Mouse (Mus musculus) neural tube, embryonic 11.5 days (tissue): Measurements from ENCODE around the gene Prr19. TPM values are rescaled to one million over a fixed set of nuclear protein-coding genes. Genes with fewer than 3 reads are reported as not detected.
A peak's percentile ranks its signal among the peaks of the same experiment; 100 is the strongest.

Experiments
- ATAC-seq: fragments of 200-750 bp; cut with Nextera tagmentation; 2 replicates; pipeline ENCODE4 v1.8.0; 2017; ENCODE audit warnings: moderate number of reproducible peaks, mild to moderate bottlenecking, moderate TSS enrichment, moderate library complexity; ENCODE audit not compliant: insufficient read depth, low FRiP score, low TSS enrichment
- DNase-seq: peaks from one replicate; pipeline ENCODE4 v3.0.0-alpha.2; 2015; ENCODE audit warnings: low spot score
- H3K27ac ChIP-seq: fragments of 300-500 bp; sonication (generic); 2 replicates; pipeline ENCODE4 v1.5.1; 2014; ENCODE audit warnings: low read depth, mild to moderate bottlenecking, low read length
- H3K27me3 ChIP-seq: fragments of 300-500 bp; sonication (generic); 2 replicates; pipeline ENCODE4 v1.6.1; 2014; ENCODE audit warnings: mild to moderate bottlenecking, low read length, mixed read lengths; ENCODE audit not compliant: control insufficient read depth, insufficient read depth
- H3K36me3 ChIP-seq: fragments of 300-500 bp; sonication (generic); 2 replicates; pipeline ENCODE4 v1.6.1; 2014; ENCODE audit warnings: mild to moderate bottlenecking, low read length, moderate library complexity, mixed read lengths; ENCODE audit not compliant: control insufficient read depth, insufficient read depth
- H3K4me1 ChIP-seq: fragments of 300-500 bp; sonication (generic); 2 replicates; pipeline ENCODE4 v1.6.1; 2014; ENCODE audit warnings: low read length, mixed read lengths; ENCODE audit not compliant: control insufficient read depth, insufficient read depth
- H3K4me2 ChIP-seq: fragments of 300-500 bp; sonication (generic); 2 replicates; pipeline ENCODE4 v1.6.1; 2014; ENCODE audit warnings: low read depth, mild to moderate bottlenecking, moderate library complexity
- H3K4me3 ChIP-seq: fragments of 300-500 bp; sonication (generic); 2 replicates; pipeline ENCODE4 v1.5.1; 2014; ENCODE audit warnings: low read depth, low read length
- H3K9ac ChIP-seq: fragments of 300-500 bp; sonication (generic); 2 replicates; pipeline ENCODE4 v1.6.1; 2014; ENCODE audit warnings: mild to moderate bottlenecking, low read length
- H3K9me3 ChIP-seq: fragments of 300-500 bp; sonication (generic); 2 replicates; pipeline ENCODE4 v1.6.1; 2016; ENCODE audit warnings: low read length; ENCODE audit not compliant: control insufficient read depth
- WGBS: fragments of 180-500 bp; shearing (Covaris S2); extraction: QIAGEN DNeasy Blood & Tissue Kit; methylation state at CpG from one replicate; pipeline ENCODE4 v1.1.7; 2014; 5-methylcytosine and 5-hydroxymethylcytosine counted together
- polyA plus RNA-seq: library from polyadenylated mRNA; unstranded; fragments of >200 nt; fragmentation: Nextera tagmentation; extraction: Ambion mirVana; gene quantifications from 2 replicates; pipeline ENCODE4 v1.2.1, GENCODE M21; 2014

The Prr19 gene
- polyA plus RNA-seq, 1 experiment from 2014 or later: 1.0 TPM

- Histone ChIP-seq H3K36me3 (no peaks in the 10 kb centered on the region; the same call in 1 of the 2 replicates), H3K4me3 (peak overlapping the region; percentile 65), H3K4me1 (peaks cover 6% of the 10 kb centered on the region; the same call in 1 of the 2 replicates), H3K9ac (peak overlapping the region; percentile 60), H3K9me3 (no peaks in the 10 kb centered on the region), H3K27me3 (no peaks in the 10 kb centered on the region), H3K27ac (peak overlapping the region; percentile 58), H3K4me2 (peak overlapping the region; percentile 66)
- 6% methylated on average over 7 of the region's 7 CpGs for WGBS
- no peak for ATAC-seq
- DNase-seq: no peak
These were observed 32.6 kb upstream of the Prr19 start for GRCm38 (mm10) chr7:25268588-25268987.

GRCm38 (mm10) chr7:25269029-25269428, 32.2 kb upstream of the Prr19 start:
- no peaks in the 10 kb centered on the region; the same call in 1 of the 2 replicates for H3K36me3 ChIP-seq
- WGBS: 55% methylated on average over 4 of the region's 4 CpGs
- peak overlapping the region; percentile 66 for H3K4me2 ChIP-seq
- peak overlapping the region; percentile 60 for H3K9ac ChIP-seq
- no peaks in the 10 kb centered on the region for H3K9me3 ChIP-seq
- H3K27ac ChIP-seq: no peak overlapping the region
- no peak for DNase-seq
- peaks cover 6% of the 10 kb centered on the region; the same call in 1 of the 2 replicates for H3K4me1 ChIP-seq
- no peaks in the 10 kb centered on the region for H3K27me3 ChIP-seq
- ATAC-seq: no peak
- H3K4me3 ChIP-seq: peak overlapping the region; percentile 65

GRCm38 (mm10) chr7:25269545-25270271, 31.5 kb upstream of the Prr19 start:
- no peak overlapping the region; the same call in 1 of the 2 replicates for H3K9ac ChIP-seq
- ATAC-seq (no peak), DNase-seq (no peak)
- no peak overlapping the region for H3K4me3 ChIP-seq
- no peaks in the 10 kb centered on the region; the same call in 1 of the 2 replicates for H3K36me3 ChIP-seq
- no peaks in the 10 kb centered on the region for H3K9me3 ChIP-seq
- H3K4me2 ChIP-seq: peak overlapping the region; percentile 16; the same call in 1 of the 2 replicates
- 87% methylated on average over 8 of the region's 8 CpGs for WGBS
- no peaks in the 10 kb centered on the region for H3K27me3 ChIP-seq
- peaks cover 6% of the 10 kb centered on the region; the same call in 1 of the 2 replicates for H3K4me1 ChIP-seq
- H3K27ac ChIP-seq: no peak overlapping the region

- Histone ChIP-seq H3K4me2 (no peak overlapping the region), H3K4me3 (no peak overlapping the region), H3K9ac (no peak overlapping the region)
These were observed 30.3 kb upstream of the Prr19 start for GRCm38 (mm10) chr7:25270652-25271633.

GRCm38 (mm10) chr7:25271651-25272444, 29.4 kb upstream of the Prr19 start:
- DNase-seq (no peak), ATAC-seq (no peak)
- Histone ChIP-seq H3K4me3 (no peak overlapping the region), H3K27me3 (no peaks in the 10 kb centered on the region), H3K4me2 (no peak overlapping the region), H3K4me1 (peaks cover 11% of the 10 kb centered on the region; the same call in 1 of the 2 replicates), H3K9me3 (no peaks in the 10 kb centered on the region), H3K27ac (no peak overlapping the region), H3K36me3 (no peaks in the 10 kb centered on the region; the same call in 1 of the 2 replicates), H3K9ac (no peak overlapping the region)
- 91% methylated on average over 30 of the region's 30 CpGs for WGBS

More at GRCm38 (mm10) chr7:25270652-25271633, 30.3 kb upstream of the Prr19 start:
- peaks cover 10% of the 10 kb centered on the region; the same call in 1 of the 2 replicates for H3K4me1 ChIP-seq
- no peak overlapping the region for H3K27ac ChIP-seq
- no peak for ATAC-seq
- 92% methylated on average over 35 of the region's 35 CpGs for WGBS
- DNase-seq: no peak
- H3K27me3 ChIP-seq: no peaks in the 10 kb centered on the region
- H3K36me3 ChIP-seq: no peaks in the 10 kb centered on the region; the same call in 1 of the 2 replicates
- no peaks in the 10 kb centered on the region for H3K9me3 ChIP-seq

- ATAC-seq: no peak
- Histone ChIP-seq H3K27me3 (no peaks in the 10 kb centered on the region), H3K9me3 (no peaks in the 10 kb centered on the region), H3K4me3 (no peak overlapping the region), H3K9ac (no peak overlapping the region), H3K27ac (no peak overlapping the region), H3K4me2 (no peak overlapping the region), H3K4me1 (peaks cover 13% of the 10 kb centered on the region; the same call in 1 of the 2 replicates), H3K36me3 (no peaks in the 10 kb centered on the region; the same call in 1 of the 2 replicates)
- 88% methylated on average over 36 of the region's 38 CpGs for WGBS
- no peak for DNase-seq
These were observed 28.6 kb upstream of the Prr19 start for GRCm38 (mm10) chr7:25272445-25273258.

GRCm38 (mm10) chr7:25273259-25274241, 27.7 kb upstream of the Prr19 start:
- H3K9ac ChIP-seq: peak overlapping the region; percentile 14; the same call in 1 of the 2 replicates
- DNase-seq: no peak

More at GRCm38 (mm10) chr7:25273259-25274241, 27.7 kb upstream of the Prr19 start:
- Histone ChIP-seq H3K27me3 (no peaks in the 10 kb centered on the region), H3K4me1 (peaks cover 16% of the 10 kb centered on the region; the same call in 1 of the 2 replicates), H3K4me2 (no peak overlapping the region), H3K36me3 (no peaks in the 10 kb centered on the region; the same call in 1 of the 2 replicates), H3K9me3 (no peaks in the 10 kb centered on the region), H3K4me3 (no peak overlapping the region), H3K27ac (no peak overlapping the region)
- WGBS: 90% methylated on average over 22 of the region's 22 CpGs
- no peak for ATAC-seq
